Mouse (Mus musculus): ENCODE results near the gene Pfdn4. TPM values are rescaled to one million over a fixed set of nuclear protein-coding genes. Genes with fewer than 3 reads are reported as not detected.

The Pfdn4 gene
- polyA plus RNA-seq, 1 experiment: 111 TPM

DNA sequence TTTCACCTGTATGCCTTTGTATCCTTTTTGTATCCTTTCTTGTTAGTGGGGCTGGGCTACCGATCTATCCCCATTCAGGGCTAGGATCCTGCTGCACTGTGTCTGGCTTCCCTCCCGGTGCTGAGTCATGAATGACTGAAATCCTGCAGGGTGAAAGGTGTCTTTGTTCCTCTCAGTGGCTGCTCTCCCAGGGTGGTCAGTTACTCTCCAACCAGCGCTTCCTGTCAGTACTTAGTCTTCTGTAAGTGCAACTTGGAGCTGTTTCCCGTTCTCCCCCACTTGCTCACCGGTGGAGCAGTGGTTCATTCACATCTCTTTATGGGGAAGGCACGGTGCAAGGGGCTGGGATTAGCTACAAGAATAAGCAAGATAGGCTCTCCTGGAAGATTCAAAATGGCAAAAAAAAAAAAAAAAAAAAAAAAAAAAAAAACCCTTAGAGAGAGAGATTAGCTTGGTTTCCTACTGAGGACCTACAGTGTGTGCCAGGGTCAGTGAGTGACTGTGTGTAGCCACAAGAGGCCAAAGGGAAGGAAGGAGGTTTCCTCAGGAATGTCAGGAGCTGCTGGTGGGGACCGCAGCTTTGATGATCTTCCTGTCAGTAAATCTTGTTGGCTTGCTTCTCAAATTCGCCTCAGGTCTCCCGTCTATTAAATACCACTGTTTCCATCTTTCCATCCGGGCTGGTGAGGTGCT is 26.5 kb upstream of the Pfdn4 start:
- TF ChIP-seq CTCF (IDR thresholded peaks at IDR 0.05; ENCODE audit: borderline replicate concordance, insufficient read depth, low read length) (no peak), POLR2A (IDR thresholded peaks at IDR 0.05; ENCODE audit: low read depth, low read length) (no peak)
- no peak overlapping the region for H3K4me3 ChIP-seq (ENCODE audit: insufficient read depth, low read length)
- H3K27ac ChIP-seq (ENCODE audit: insufficient read depth, low read length): no peak overlapping the region
- peaks cover 12% of the 10 kb centered on the region; the same call in 1 of the 2 replicates for H3K4me1 ChIP-seq (ENCODE audit: control insufficient read depth, insufficient read depth, low read length)

DNA sequence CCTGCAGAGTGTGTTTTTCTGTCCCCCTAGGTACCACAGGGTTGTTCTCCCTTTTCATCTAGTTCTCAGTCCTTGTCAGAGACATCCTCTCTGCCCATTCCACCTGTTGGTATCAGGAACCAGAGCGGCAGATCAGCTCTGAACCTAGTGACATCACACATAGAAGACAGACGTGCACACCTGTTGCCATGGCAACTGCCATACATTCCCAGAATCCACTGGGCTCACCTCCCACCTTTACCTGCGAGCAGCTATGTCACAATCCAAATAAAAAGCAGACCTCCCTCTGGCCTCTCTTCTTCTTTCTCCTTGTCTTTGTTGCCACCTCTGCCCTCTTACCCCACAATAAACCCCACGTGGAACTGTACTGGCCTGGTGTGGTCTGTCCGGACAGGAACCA is 25.6 kb upstream of the Pfdn4 start:
- H3K27ac ChIP-seq (ENCODE audit: insufficient read depth, low read length): no peak overlapping the region
- peaks cover 12% of the 10 kb centered on the region; the same call in 1 of the 2 replicates for H3K4me1 ChIP-seq (ENCODE audit: control insufficient read depth, insufficient read depth, low read length)
- H3K4me3 ChIP-seq (ENCODE audit: insufficient read depth, low read length): no peak overlapping the region
- TF ChIP-seq POLR2A (IDR thresholded peaks at IDR 0.05; ENCODE audit: low read depth, low read length) (no peak), CTCF (IDR thresholded peaks at IDR 0.05; ENCODE audit: borderline replicate concordance, insufficient read depth, low read length) (no peak)

DNA sequence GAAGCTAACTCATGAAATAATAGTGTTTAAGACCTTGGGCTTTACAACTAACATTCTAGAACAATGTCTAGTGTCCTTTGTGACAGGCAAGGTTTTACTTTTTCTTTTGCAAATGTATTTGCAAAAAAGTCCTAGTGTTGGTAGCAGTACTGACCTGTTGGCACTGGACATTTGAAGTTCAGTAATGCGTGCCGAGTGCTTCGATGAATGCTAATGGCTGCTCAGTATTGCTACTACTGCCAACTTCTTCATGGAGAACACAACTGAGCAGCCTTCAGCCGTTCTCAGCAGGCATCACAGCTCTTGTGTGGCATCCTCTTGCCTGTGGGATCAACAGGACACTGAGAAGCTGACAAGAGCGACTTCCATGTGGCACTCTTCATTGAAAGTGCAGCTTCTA is 22.1 kb upstream of the Pfdn4 start:
- peaks cover 11% of the 10 kb centered on the region; the same call in 1 of the 2 replicates for H3K4me1 ChIP-seq (ENCODE audit: control insufficient read depth, insufficient read depth, low read length)
- H3K27ac ChIP-seq (ENCODE audit: insufficient read depth, low read length): no peak overlapping the region
- TF ChIP-seq CTCF (IDR thresholded peaks at IDR 0.05; ENCODE audit: borderline replicate concordance, insufficient read depth, low read length) (no peak), POLR2A (IDR thresholded peaks at IDR 0.05; ENCODE audit: low read depth, low read length) (no peak)
- no peak overlapping the region for H3K4me3 ChIP-seq (ENCODE audit: insufficient read depth, low read length)

DNA sequence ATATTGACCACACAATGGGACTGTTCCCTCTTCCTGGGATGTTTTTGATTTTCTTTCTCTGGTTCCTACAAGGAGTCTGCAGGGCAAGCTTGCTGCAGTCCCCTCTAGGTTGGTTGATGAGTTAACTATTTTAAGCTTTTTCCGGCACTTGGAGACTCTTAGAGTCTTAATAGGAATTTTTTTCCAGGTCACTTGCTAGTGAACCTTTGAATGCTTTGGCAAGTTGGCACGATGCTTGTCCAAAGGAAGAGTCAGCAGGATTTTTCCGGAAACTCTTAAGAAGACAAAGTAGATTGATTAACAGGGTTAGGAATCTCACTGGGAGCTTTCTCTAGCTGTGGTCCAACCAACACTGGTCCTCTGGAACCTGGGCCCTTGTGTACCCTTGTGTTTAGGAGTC is 21.1 kb upstream of the Pfdn4 start:
- H3K4me1 ChIP-seq (ENCODE audit: control insufficient read depth, insufficient read depth, low read length): 0 out of 2 replicates have a peak, but pooled peaks cover 4% of the 10 kb centered on the region
- no peak for TF ChIP-seq POLR2A (IDR thresholded peaks at IDR 0.05; ENCODE audit: low read depth, low read length)
- no peak for TF ChIP-seq CTCF (IDR thresholded peaks at IDR 0.05; ENCODE audit: borderline replicate concordance, insufficient read depth, low read length)
- no peak overlapping the region for H3K4me3 ChIP-seq (ENCODE audit: insufficient read depth, low read length)
- H3K27ac ChIP-seq (ENCODE audit: insufficient read depth, low read length): no peak overlapping the region

DNA sequence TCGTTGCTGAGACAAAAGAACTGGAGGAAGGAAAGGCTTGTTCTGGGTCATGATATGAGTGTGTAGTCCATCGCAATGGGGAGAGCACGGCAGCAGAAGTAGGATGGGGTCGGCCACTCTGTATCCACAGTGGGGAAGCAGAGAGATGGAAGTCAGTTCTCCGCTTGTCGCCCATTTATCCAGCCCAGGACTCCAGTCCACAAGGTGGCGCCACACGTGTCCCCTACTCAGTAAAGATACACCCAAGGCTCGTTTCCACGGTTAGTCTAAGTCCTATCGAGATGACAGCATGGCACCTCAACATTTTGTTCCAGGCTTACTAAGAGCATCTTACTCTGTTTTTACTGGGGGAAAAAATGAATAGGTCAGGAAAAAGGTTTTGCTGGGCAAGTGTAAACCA is 20.0 kb upstream of the Pfdn4 start:
- no peak for TF ChIP-seq POLR2A (IDR thresholded peaks at IDR 0.05; ENCODE audit: low read depth, low read length)
- no peak for TF ChIP-seq CTCF (IDR thresholded peaks at IDR 0.05; ENCODE audit: borderline replicate concordance, insufficient read depth, low read length)
- Histone ChIP-seq H3K27ac (ENCODE audit: insufficient read depth, low read length) (no peak overlapping the region), H3K4me1 (ENCODE audit: control insufficient read depth, insufficient read depth, low read length) (no peaks in the 10 kb centered on the region), H3K4me3 (ENCODE audit: insufficient read depth, low read length) (no peak overlapping the region)

DNA sequence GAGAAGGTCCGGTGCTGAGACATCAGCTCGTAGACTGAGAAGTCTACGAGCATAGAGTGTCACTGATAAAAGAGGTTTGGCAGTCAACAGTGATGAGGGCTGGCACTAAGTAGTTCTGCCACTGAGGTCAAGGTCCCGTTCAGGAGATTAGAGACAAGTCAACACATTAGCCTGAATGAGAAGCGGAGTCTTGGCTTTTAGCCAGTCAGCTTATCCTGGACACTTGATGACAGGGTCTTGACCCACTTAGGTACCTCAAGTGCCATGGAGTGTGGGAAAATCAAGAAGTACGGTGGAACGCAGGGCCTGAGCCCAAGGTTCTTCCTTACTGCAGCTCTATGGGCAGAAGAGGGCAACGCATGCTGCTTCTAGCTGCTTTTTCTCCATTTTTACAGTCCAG is 19.6 kb upstream of the Pfdn4 start:
- no peak overlapping the region for H3K27ac ChIP-seq (ENCODE audit: insufficient read depth, low read length)
- TF ChIP-seq CTCF (IDR thresholded peaks at IDR 0.05; ENCODE audit: borderline replicate concordance, insufficient read depth, low read length) (no peak), POLR2A (IDR thresholded peaks at IDR 0.05; ENCODE audit: low read depth, low read length) (no peak)
- no peak overlapping the region for H3K4me3 ChIP-seq (ENCODE audit: insufficient read depth, low read length)
- no peaks in the 10 kb centered on the region for H3K4me1 ChIP-seq (ENCODE audit: control insufficient read depth, insufficient read depth, low read length)

DNA sequence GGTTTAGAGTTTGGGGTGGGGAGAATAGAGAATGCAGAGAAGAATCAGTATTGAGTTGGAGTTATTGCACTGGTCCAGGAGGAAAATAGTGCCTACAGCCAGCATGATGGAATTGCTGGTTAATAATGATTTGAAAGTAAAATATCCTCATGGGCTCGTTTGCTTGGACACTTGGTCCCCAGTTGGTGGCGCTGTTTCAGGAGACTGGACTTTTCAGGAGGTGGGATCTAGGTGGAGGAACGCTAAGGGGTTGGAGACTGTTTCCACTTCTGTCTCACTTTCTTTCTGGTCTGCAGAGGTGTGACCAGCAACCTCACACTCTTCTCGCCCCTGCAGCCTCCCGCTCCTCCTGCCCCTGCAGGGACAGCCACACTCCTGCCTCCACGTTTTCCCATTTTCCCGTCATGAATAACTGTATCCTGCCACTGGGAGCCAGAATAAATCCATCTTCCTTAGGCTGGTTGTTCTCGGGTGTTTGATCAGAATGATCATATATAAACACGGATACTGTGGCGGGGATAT is 14.1 kb upstream of the Pfdn4 start:
- H3K4me1 ChIP-seq (ENCODE audit: control insufficient read depth, insufficient read depth, low read length): no peaks in the 10 kb centered on the region
- no peak overlapping the region for H3K4me3 ChIP-seq (ENCODE audit: insufficient read depth, low read length)
- no peak for TF ChIP-seq POLR2A (IDR thresholded peaks at IDR 0.05; ENCODE audit: low read depth, low read length)
- TF ChIP-seq CTCF (IDR thresholded peaks at IDR 0.05; ENCODE audit: borderline replicate concordance, insufficient read depth, low read length): no peak
- no peak overlapping the region for H3K27ac ChIP-seq (ENCODE audit: insufficient read depth, low read length)

DNA sequence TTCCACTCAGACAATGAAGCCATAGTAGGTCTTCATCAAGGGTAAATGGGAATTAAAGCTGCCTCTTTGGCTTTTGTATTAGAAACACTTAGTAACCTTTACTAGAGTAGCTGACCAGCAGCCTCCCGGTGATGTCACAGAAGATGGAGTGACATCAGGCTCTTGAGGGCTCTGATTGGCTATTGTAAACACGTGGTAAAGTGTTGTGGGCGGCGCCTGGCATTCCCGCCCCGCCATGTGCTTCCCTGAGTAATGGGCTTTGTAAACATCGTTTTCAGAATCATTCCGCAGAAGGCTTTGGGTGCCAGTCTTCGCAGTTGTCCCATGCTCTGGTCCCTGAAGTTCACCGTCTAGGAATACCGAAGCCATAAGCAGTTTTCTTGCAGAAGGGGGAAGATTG is 12.3 kb upstream of the Pfdn4 start:
- Histone ChIP-seq H3K4me3 (ENCODE audit: insufficient read depth, low read length) (no peak overlapping the region), H3K27ac (ENCODE audit: insufficient read depth, low read length) (no peak overlapping the region), H3K4me1 (ENCODE audit: control insufficient read depth, insufficient read depth, low read length) (no peaks in the 10 kb centered on the region)
- TF ChIP-seq POLR2A (IDR thresholded peaks at IDR 0.05; ENCODE audit: low read depth, low read length): no peak

DNA sequence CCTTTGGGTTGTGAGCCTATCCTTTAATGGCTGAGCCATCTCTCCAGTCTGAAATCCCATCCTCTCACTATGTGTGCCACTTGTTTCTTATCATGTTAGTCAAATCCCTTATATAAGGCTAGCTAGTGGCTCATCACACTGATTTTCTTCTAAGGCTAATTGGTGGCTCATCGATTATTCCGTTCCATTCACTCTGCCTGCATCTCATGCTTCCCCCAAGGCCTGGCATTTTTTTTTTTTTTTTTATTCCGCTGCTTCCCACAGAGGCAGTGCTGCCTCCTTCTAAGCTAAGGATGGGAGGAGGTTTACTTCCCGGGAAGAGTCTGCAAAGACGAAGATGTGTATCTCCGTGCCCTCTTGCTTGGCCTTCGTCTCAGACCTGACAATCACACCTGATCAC is 9.0 kb upstream of the Pfdn4 start:
- H3K4me3 ChIP-seq (ENCODE audit: insufficient read depth, low read length): no peak overlapping the region
- TF ChIP-seq CTCF (IDR thresholded peaks at IDR 0.05; ENCODE audit: borderline replicate concordance, insufficient read depth, low read length): no peak
- TF ChIP-seq POLR2A (IDR thresholded peaks at IDR 0.05; ENCODE audit: low read depth, low read length): no peak
- H3K27ac ChIP-seq (ENCODE audit: insufficient read depth, low read length): no peak overlapping the region
- H3K4me1 ChIP-seq (ENCODE audit: control insufficient read depth, insufficient read depth, low read length): no peaks in the 10 kb centered on the region

DNA sequence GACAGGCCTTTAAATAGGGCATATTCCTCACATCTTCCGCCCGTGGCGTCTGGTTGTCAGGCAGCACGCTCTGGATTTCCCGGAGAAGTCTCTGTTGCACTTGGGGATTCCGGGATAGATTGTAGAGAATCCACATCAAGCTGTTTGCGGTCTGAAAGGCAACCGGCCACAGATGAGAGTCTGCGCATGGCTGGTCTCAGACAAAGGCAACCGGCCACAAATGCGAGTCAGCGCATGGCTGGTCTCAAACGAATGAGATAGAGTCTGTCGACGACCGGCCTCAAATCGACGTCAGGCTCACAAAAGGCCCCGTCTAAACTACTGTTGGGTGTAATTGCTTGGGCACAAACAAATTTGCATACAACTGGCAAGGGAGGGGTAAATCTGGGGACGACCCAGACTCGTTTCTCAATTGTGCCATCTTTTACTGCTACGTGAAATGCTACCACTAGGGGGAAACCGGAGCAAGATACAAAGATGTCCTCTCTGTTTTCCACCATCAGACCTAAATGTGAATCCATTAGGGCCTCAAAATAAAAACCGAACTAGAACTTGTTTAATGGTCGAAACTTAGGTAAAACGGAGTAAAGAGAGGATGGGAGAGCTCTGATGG is 8.2 kb upstream of the Pfdn4 start:
- Histone ChIP-seq H3K4me3 (ENCODE audit: insufficient read depth, low read length) (no peak overlapping the region), H3K27ac (ENCODE audit: insufficient read depth, low read length) (no peak overlapping the region)
- TF ChIP-seq CTCF (IDR thresholded peaks at IDR 0.05; ENCODE audit: borderline replicate concordance, insufficient read depth, low read length): no peak
- no peak for TF ChIP-seq POLR2A (IDR thresholded peaks at IDR 0.05; ENCODE audit: low read depth, low read length)

More for the DNA sequence above, 8.2 kb upstream of the Pfdn4 start:
- H3K4me1 ChIP-seq (ENCODE audit: control insufficient read depth, insufficient read depth, low read length): no peaks in the 10 kb centered on the region

Measured in embryonic fibroblast, embryonic 13.5 days (primary cell).